Mouse (Mus musculus) hindbrain, embryonic 13.5 days (tissue): ENCODE data around the gene Cd81. TPM values are rescaled to one million over a fixed set of nuclear protein-coding genes. Genes with fewer than 3 reads are reported as not detected.
A peak's percentile ranks its signal among the peaks of the same experiment; 100 is the strongest.

Source experiments
- ATAC-seq: fragments of 200-750 bp; cut with Nextera tagmentation; 2 replicates; pipeline ENCODE4 v1.8.0; 2017; ENCODE audit warnings: moderate TSS enrichment; ENCODE audit not compliant: low FRiP score
- H3K27ac ChIP-seq: fragments of 300-500 bp; sonication (generic); 2 replicates; pipeline ENCODE4 v1.5.1; 2015; ENCODE audit warnings: inconsistent platforms, mild to moderate bottlenecking, moderate library complexity
- H3K27me3 ChIP-seq: fragments of 300-500 bp; sonication (generic); 2 replicates; pipeline ENCODE4 v1.6.1; 2015; ENCODE audit warnings: mild to moderate bottlenecking, inconsistent platforms
- H3K36me3 ChIP-seq: fragments of 300-500 bp; sonication (generic); 2 replicates; pipeline ENCODE4 v1.6.1; 2015; ENCODE audit warnings: mild to moderate bottlenecking, inconsistent platforms
- H3K4me1 ChIP-seq: fragments of 300-500 bp; sonication (generic); replicated peaks from 2 replicates; pipeline ENCODE4 v1.6.1; 2015; ENCODE audit warnings: inconsistent platforms
- H3K4me2 ChIP-seq: fragments of 300-500 bp; sonication (generic); 2 replicates; pipeline ENCODE4 v1.6.1; 2015; ENCODE audit warnings: inconsistent platforms, mild to moderate bottlenecking, moderate library complexity
- H3K4me3 ChIP-seq: fragments of 300-500 bp; sonication (generic); 2 replicates; pipeline ENCODE4 v1.5.1; 2015; ENCODE audit warnings: mild to moderate bottlenecking, inconsistent platforms
- H3K9ac ChIP-seq: fragments of 300-500 bp; sonication (generic); 2 replicates; pipeline ENCODE4 v1.6.1; 2015; ENCODE audit warnings: mild to moderate bottlenecking, inconsistent platforms
- H3K9me3 ChIP-seq: fragments of 300-500 bp; sonication (generic); 2 replicates; pipeline ENCODE4 v1.6.1; 2016; ENCODE audit warnings: inconsistent platforms
- WGBS: fragments of 180-500 bp; shearing (Covaris S2); methylation state at CpG from one replicate; pipeline ENCODE4 v1.1.7; 2015; 5-methylcytosine and 5-hydroxymethylcytosine counted together
- polyA plus RNA-seq: library from polyadenylated mRNA; unstranded; fragments of >200 nt; fragmentation: Nextera tagmentation; extraction: Ambion mirVana; gene quantifications from 2 replicates; pipeline ENCODE4 v1.2.1, GENCODE M21; 2015

Gene Cd81
- 322 and 332 TPM in 2 replicates for polyA plus RNA-seq

DNA sequence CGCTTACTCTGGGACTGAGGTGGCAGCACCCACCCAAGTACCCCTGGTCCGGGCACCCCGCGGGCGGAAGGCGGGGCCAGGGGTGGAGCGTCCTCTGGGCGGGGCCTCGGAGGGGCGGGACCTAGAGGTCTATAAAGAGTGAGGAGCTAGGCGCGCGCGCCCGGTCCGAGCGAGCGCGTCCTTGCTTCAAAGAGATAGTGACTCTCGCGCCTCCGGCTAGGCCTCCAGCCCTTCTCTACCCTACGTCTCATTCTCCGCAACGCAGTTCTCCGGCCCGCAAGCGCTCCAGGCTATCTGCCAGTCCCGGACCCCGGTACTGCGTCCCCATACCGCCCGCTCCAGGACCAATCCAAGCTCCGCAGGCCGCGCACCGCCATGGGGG lies at the start of gene Cd81:
Gene Cd81 (plus strand): TSS at position 114 of the 382 bp plus-strand sequence.
- H3K27me3 ChIP-seq, result no peaks in the 10 kb centered on the region
- under 1% methylated on average over 37 of the region's 37 CpGs for WGBS
- no peaks in the 10 kb centered on the region for H3K9me3 ChIP-seq
- H3K4me2 ChIP-seq, result peak within 1 kb of the TSS; percentile 88
- H3K27ac ChIP-seq, result peak within 1 kb of the TSS; percentile 87
- peaks cover 50% of the 10 kb centered on the region for H3K4me1 ChIP-seq
- peak; percentile 73 for ATAC-seq
- peak within 1 kb of the TSS; percentile 82 for H3K4me3 ChIP-seq
- no peaks in the 10 kb centered on the region for H3K36me3 ChIP-seq
- H3K9ac ChIP-seq, result peak within 1 kb of the TSS; percentile 89

DNA sequence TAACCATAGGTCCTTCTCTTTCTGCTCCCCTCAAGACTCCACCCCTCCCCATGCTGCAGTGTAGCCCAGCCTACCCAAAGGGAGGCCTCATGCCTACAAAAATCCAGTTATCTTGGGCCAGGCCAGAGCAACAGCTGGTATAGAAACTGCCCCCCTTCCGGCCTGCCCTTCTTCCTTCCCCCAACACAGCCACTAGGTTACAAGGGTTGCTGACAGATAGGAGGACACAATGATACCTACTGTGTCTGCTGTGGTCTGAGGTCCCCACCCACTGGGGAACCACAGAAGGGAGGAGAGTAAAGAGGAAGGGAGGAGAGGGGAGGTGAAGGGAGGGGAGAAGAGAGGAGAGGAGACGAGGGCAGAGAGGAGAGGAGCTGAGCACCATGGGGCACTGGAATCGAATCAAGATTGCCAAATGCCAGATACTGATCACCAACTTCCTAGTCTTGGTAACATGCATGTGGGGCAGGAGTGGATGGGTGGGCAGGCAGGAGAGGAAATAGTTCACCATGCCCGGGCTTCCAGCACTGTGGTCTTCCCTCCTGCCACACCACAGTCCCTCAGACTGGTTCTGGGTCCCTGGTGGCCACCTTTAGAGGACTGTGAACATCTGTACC lies 47.7 kb upstream of the Cd81 start, which contains the start of gene Tspan32:
Gene Tspan32 (plus strand): TSS at position 320 of the 617 bp plus-strand sequence.
- 87% methylated on average over 4 of the region's 4 CpGs for WGBS

DNA sequence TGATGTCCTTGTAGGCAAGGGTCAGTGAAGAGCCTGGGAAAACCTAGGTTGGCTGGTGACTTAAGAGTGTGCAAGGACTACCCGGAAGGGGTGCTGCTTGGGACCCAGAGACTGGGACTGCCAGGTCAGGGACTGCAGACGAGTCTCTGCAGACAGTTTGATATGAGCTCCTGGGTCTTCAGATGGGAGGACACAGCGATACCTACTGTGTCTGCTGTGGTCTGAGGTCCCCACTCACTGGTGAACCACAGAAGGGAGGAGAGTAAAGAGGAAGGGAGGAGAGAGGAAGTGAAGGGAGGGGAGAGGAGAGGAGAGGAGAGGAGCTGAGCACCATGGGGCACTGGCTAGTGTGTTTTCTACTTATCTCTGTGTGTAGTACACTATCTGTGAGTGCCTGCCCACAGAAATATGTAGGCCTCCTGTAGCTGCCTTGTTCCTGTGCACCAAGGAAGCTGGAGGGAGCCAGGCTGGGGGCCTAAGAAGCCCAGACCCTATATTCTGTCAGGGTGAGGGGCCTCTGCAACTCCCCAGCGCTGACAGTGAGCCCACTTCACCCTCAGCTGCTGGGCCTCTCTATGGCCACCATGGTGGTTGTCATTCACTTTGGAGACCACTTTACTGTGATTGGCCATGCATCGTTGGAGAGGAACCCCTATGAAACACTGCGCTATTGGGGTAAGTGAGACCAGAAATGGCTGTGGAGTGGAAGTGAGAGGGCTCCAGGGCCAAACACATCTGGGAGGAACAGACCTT lies 47.0 kb upstream of the Cd81 start:
- ATAC-seq, result no peak
- WGBS, result 90% methylated on average over 6 of the region's 6 CpGs

More for the DNA sequence above, 47.7 kb upstream of the Cd81 start, which contains the start of gene Tspan32:
- Histone ChIP-seq H3K4me1 (peaks cover 13% of the 10 kb centered on the region), H3K4me2 (no peak within 1 kb of the TSS), H3K27ac (no peak within 1 kb of the TSS), H3K4me3 (no peak within 1 kb of the TSS), H3K9ac (no peak within 1 kb of the TSS), H3K27me3 (0 out of 2 replicates have a peak, but pooled peaks cover 4% of the 10 kb centered on the region), H3K36me3 (no peaks in the 10 kb centered on the region), H3K9me3 (no peaks in the 10 kb centered on the region)
- ATAC-seq, result no peak

DNA sequence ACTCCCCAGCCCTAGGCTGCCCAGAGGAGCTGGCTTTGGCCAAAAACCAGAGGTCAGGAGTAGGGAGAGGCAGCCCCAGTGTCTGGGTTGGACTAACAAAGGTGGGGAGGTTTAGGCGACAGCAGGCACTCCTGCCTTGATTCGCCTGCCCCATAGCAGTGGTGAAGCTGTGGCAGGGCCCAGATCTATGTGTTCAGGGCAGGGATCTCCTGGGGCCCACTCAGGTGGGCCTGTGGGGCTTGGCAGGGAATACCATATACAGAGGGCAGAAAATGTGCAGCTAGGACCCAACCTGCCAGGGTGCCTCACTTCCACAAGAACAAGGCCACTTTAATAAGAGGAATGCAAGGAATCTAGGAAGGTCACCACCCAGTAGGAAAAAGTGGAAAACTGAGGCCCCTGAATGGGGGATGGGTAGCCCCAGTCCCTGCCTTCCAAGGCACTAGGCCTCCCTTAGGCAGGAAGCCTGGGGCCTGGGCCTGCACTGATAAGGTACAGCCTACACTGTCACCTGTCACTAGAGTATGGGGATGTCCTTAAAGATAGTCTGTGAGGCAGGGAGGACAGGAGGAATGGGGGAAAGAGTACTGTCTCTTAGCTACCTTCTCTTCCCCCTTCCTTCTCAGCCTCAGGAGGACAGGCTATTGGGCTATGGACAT lies 46.3 kb upstream of the Cd81 start:
- ATAC-seq, result no peak
- 89% methylated on average over 2 of the region's 2 CpGs for WGBS
- Histone ChIP-seq H3K4me2 (no peak overlapping the region), H3K36me3 (no peaks in the 10 kb centered on the region), H3K27ac (no peak overlapping the region), H3K9me3 (no peaks in the 10 kb centered on the region), H3K9ac (no peak overlapping the region), H3K27me3 (0 out of 2 replicates have a peak, but pooled peaks cover 8% of the 10 kb centered on the region), H3K4me3 (no peak overlapping the region), H3K4me1 (peaks cover 13% of the 10 kb centered on the region)

More for the DNA sequence above, 47.0 kb upstream of the Cd81 start:
- Histone ChIP-seq H3K4me3 (no peak overlapping the region), H3K36me3 (no peaks in the 10 kb centered on the region), H3K4me2 (no peak overlapping the region), H3K9ac (no peak overlapping the region), H3K4me1 (peaks cover 13% of the 10 kb centered on the region), H3K9me3 (no peaks in the 10 kb centered on the region), H3K27ac (no peak overlapping the region), H3K27me3 (0 out of 2 replicates have a peak, but pooled peaks cover 8% of the 10 kb centered on the region)

DNA sequence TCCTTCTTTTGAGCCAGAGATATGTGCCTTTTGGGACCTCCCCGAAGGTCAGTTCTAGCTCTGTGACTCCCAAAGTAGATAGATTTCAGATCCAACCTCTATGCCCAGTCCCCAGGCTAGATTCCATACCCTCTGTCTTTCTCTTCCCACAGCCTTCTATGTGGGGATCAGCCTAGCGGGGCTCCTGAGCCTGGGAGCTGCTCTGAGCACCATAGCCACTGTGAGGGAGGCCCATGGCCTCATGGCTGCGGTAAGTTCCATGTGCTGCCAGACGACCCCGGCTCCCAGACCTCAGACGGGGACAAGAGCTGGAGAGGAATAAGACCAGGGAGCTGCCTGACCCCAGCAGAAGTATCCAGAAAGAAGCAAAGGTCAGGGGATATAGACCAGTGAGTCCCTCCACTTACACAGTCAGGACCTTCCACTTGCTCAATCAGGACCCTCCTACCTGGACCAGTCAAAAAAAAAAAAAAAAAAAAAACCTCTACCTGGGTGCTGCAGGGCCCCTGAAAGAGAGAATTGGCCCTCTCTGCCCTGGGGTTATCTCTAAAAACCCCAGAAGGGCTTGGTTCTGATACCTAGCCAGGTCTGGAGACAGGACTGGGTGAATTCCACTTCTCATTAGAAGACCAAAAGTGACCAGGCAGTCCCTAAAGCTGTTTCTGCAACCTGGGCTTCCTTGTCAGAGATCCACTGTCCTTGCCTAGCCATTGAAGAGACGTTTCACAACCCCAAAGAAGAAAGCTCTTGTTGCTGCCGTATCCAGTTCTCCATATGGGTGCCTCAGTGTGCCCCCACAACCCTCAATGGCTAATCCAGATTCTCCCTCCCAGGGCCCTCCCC lies 45.6 kb upstream of the Cd81 start:
- no peak for ATAC-seq
- H3K4me2 ChIP-seq, result no peak overlapping the region
- no peak overlapping the region for H3K27ac ChIP-seq
- 0 out of 2 replicates have a peak, but pooled peaks cover 8% of the 10 kb centered on the region for H3K27me3 ChIP-seq
- no peak overlapping the region for H3K9ac ChIP-seq
- 93% methylated on average over 8 of the region's 8 CpGs for WGBS
- no peaks in the 10 kb centered on the region for H3K9me3 ChIP-seq
- H3K36me3 ChIP-seq, result no peaks in the 10 kb centered on the region
- peaks cover 15% of the 10 kb centered on the region for H3K4me1 ChIP-seq
- H3K4me3 ChIP-seq, result no peak overlapping the region

DNA sequence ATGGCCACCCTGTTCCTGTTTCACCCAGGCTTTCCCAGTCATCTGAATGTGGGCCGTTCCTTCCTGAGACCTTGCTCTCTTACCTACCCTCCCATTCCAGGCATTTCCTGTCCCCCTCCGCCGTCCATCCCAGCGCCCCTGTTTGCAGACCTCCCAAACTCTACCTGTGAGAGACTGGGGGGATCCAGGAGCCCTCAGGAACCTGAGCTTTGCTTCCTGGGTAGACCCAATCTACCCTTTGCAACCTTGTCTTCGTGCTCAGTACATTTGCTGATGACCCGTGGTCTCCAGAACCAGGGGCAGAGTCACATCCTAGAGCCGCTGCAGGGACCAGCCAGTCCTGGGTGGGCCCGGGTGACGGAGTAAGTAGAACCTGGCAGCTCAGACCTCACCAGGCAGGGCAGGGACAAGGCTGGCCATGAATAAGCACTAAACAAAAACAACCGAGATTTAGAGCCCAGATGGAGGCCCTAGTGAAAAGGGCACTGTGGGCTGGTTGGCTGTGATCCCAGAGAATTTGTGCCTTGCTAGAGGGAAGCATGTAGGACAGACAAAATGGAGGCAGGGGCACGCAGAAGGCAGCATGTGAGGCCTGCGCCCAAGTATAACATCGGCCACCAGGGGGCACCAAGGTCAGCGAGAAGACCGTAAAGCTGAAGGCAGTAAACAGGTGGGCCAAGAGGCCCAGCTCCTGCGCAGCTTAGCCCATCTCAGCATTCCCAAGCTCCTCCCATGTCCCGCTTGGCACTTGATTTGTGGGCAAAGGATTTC lies 44.8 kb upstream of the Cd81 start:
- Histone ChIP-seq H3K4me2 (no peak overlapping the region), H3K9ac (0 out of 2 replicates have a peak overlapping the region, but pooled peaks have one; percentile 2), H3K9me3 (no peaks in the 10 kb centered on the region), H3K4me3 (no peak overlapping the region), H3K27me3 (0 out of 2 replicates have a peak, but pooled peaks cover 8% of the 10 kb centered on the region), H3K36me3 (no peaks in the 10 kb centered on the region), H3K4me1 (peaks cover 21% of the 10 kb centered on the region), H3K27ac (peak overlapping the region; percentile 80)
- WGBS, result 41% methylated on average over 17 of the region's 17 CpGs
- ATAC-seq, result peak; percentile 75

DNA sequence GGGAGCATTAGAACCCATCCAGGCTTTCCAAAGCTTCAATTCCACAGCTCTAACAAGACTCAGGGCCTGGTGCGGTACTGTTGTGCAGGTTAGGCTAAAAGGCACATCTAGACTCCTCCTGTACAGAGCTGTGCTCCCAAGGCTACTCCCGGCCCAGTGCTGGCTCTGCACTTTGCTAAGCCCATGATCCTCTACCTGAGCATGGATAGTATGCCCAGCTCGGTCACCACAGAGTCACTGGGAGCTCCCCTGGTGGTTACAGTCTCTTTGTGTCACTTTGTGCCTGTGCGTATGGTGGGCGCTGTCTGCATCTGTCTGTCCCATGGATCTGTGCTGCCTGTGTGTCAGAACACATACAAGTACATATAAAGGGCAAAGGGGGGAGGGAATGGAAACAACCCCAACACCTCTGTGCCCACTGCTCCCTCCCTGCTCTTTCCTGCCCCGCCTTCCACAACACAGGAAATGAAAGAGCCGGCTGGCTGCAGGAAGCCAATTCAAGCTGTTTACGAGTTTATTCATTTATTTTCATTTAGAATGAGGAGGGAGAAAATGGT lies 44.1 kb upstream of the Cd81 start:
- no peak overlapping the region for H3K4me2 ChIP-seq
- 0 out of 2 replicates have a peak, but pooled peaks cover 8% of the 10 kb centered on the region for H3K27me3 ChIP-seq
- H3K9ac ChIP-seq, result 0 out of 2 replicates have a peak overlapping the region, but pooled peaks have one; percentile 2
- peak; percentile 26 for ATAC-seq
- H3K9me3 ChIP-seq, result no peaks in the 10 kb centered on the region
- H3K4me3 ChIP-seq, result no peak overlapping the region
- no peaks in the 10 kb centered on the region for H3K36me3 ChIP-seq
- peaks cover 26% of the 10 kb centered on the region for H3K4me1 ChIP-seq
- WGBS, result 64% methylated on average over 8 of the region's 8 CpGs
- peak overlapping the region; percentile 80 for H3K27ac ChIP-seq

DNA sequence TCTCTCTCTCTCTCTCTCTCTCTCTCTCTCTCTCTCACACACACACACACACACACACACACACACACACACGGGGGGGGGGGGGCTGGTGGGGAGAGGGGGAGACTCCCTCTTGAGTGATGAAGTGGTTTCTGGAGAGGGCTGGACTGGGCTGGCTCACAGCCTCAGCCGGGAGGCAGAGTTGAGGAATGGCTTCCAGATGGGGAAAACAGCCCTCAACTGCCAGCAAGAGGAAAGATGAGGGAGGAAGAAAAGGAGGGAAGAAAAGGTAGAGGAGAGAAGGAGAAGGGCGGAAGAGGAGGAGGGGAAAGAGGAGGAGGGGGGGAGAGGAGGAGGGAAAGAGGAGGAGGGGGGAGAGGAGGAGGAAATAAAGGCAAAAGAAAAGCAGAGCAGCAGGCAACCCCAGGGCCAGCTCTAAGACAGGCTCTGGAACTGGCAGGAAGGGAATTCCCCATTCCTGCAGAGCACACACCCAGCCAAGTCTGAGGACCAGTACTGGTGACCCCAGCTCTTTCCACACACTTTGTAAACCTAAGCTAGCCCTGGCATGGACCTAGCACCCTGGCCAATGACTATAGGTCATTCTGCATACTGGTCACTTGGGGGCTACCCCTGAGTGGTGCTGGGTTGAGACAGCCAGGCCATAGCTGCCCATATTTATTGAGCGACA lies 43.4 kb upstream of the Cd81 start:
- Histone ChIP-seq H3K9me3 (no peaks in the 10 kb centered on the region), H3K36me3 (no peaks in the 10 kb centered on the region), H3K9ac (no peak overlapping the region), H3K27ac (peak overlapping the region; percentile 80), H3K27me3 (0 out of 2 replicates have a peak, but pooled peaks cover 8% of the 10 kb centered on the region), H3K4me3 (no peak overlapping the region), H3K4me2 (no peak overlapping the region), H3K4me1 (peaks cover 32% of the 10 kb centered on the region)
- ATAC-seq, result 0 out of 2 replicates have a peak, but pooled peaks have one; percentile 23
- WGBS, result 63% methylated on average over 3 of the region's 4 CpGs

DNA sequence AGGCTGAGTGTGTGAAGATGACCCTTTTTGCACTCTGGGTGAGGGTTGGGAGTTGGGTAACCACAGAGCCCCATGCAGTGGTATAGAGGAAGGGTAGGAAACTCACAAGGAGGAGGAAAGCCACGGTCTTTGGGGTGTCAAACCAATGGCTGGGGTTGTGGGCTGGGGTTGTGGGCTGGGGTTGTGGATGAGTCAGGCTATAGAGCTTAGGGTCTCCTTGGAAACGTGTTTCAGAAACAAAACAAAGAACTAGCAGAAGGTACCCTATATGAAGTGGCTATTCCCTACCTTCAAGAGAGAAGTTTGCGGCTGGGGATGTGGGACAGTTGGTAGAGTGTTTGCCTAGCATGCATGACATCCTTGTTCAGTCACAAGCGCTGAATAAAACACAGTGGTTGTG lies 42.5 kb upstream of the Cd81 start:
- no peak overlapping the region for H3K9ac ChIP-seq
- WGBS, result 90% methylated on average over 4 of the region's 4 CpGs
- H3K4me2 ChIP-seq, result no peak overlapping the region
- peaks cover 34% of the 10 kb centered on the region for H3K4me1 ChIP-seq
- no peak for ATAC-seq
- H3K27ac ChIP-seq, result peak overlapping the region; percentile 80; the same call in 1 of the 2 replicates
- H3K9me3 ChIP-seq, result no peaks in the 10 kb centered on the region
- 0 out of 2 replicates have a peak, but pooled peaks cover 8% of the 10 kb centered on the region for H3K27me3 ChIP-seq
- no peak overlapping the region for H3K4me3 ChIP-seq
- no peaks in the 10 kb centered on the region for H3K36me3 ChIP-seq

DNA sequence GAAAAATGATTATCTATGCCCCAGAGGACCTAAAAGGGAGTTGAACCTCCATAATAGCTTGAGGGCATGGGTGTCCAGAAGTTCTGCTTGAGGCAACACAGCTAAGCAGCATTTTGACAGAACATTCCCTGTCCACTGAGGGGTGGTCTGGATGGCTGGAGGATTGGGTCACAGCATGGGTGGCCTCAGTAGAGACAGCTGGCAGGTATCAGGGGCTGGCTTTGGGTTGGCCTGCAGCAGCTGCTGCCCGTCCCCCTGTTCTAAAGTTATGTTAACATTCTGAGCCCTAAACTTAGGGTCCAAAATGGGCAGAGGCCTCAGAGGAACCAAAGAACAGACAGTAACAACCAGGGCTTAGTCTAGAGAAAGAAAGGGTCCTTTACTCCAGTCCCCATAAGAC lies 41.3 kb upstream of the Cd81 start:
- no peak for ATAC-seq
- 100% methylated on average over 1 of the region's 1 CpGs for WGBS

More for the DNA sequence above, 41.3 kb upstream of the Cd81 start:
- no peak overlapping the region for H3K9ac ChIP-seq
- H3K27ac ChIP-seq, result no peak overlapping the region
- no peak overlapping the region for H3K4me3 ChIP-seq
- H3K4me1 ChIP-seq, result peaks cover 46% of the 10 kb centered on the region
- no peak overlapping the region for H3K4me2 ChIP-seq
- H3K36me3 ChIP-seq, result no peaks in the 10 kb centered on the region
- no peaks in the 10 kb centered on the region for H3K9me3 ChIP-seq
- H3K27me3 ChIP-seq, result 0 out of 2 replicates have a peak, but pooled peaks cover 4% of the 10 kb centered on the region
